Comparison of ENCODE assay signal across 1 mouse cellular context in the genomic region with DNA sequence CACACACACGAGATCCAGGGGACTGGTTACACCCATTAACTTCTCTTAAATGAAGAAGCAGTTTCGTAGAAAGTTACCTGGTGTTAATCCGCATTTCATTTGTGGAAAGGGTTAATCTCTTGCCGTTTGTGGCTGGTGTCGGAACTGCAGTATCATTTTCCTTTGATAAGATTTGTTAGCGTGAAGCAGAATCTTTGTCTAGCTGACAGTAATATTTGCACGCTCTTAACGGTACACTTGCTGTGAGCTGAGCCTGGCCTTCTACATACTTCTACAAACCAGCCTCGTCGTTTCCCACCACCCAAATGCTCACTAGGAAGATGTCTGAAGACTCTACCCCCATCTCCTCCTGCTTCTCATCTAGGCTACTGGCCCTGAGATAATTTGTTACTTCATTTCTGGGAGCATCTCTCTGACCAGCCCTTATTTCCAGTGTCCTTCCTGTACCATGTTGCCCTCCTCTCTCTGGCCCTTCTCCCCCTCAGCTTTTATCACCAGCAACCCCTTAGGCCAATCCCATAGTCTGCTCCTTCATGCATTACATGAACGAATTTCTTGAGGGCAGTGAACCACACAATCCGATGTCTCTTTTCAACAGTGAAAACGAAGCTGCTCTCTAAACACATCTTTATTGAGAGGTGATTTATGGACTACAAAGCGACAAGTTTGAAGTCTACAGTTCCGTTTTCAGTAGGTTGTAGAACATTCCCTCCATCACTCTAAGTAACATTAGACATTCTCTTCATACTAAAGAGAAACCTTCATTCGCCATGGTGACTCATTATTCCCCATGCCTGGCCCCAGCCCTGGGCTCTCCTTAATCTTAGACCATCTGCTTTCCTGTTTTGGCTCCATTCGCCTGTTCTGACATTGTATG.
TF ChIP-seq lines count a peak whose summit lies in the region.

No protein-coding gene starts in this region.

TF ChIP-seq in MEL, 35 proteins besides CTCF, POLR2A, EP300 and RAD21 (continued from another document):
- TF ChIP-seq TBP (IDR thresholded peaks at IDR 0.05; ENCODE audit: low read depth, low read length) (peak; percentile 86), MXI1 (IDR thresholded peaks at IDR 0.05; ENCODE audit: low read depth, low read length) (no peak), TAL1 (IDR thresholded peaks at IDR 0.05; ENCODE audit: low read length) (peak; percentile 86), GABPA (IDR thresholded peaks at IDR 0.05; ENCODE audit: low read depth, low read length) (0 out of 2 replicates have a peak, but pooled peaks have one; percentile 21), MYB (IDR thresholded peaks at IDR 0.05; ENCODE audit: low read depth, low read length) (peak; percentile 90), GATA1 (IDR thresholded peaks at IDR 0.05; ENCODE audit: low read depth, low read length) (peak; percentile 88), RCOR1 (IDR thresholded peaks at IDR 0.05; ENCODE audit: low read depth, low read length) (peak; percentile 84; the same call in 1 of the 2 replicates), TCF12 (IDR thresholded peaks at IDR 0.05; ENCODE audit: low read depth, low read length) (peak; percentile 52; the same call in 1 of the 2 replicates), USF1 (IDR thresholded peaks at IDR 0.05; ENCODE audit: low read depth, low read length) (no peak), SIN3A (IDR thresholded peaks at IDR 0.05; ENCODE audit: low read length) (peak; percentile 72), JUND (IDR thresholded peaks at IDR 0.05; ENCODE audit: low read depth, low read length) (peak; percentile 26; the same call in 1 of the 2 replicates), E2F4 (IDR thresholded peaks at IDR 0.05; ENCODE audit: borderline replicate concordance, low read depth, low read length) (0 out of 2 replicates have a peak, but pooled peaks have one; percentile 12), NELFE (IDR thresholded peaks at IDR 0.05; ENCODE audit: low read depth, low read length) (peak; percentile 51; the same call in 1 of the 2 replicates), ZMIZ1 (IDR thresholded peaks at IDR 0.05; ENCODE audit: low read depth, low read length) (peak; percentile 63; the same call in 1 of the 2 replicates)
